Mouse (Mus musculus): ENCODE data around the gene Zfr. TPM values are rescaled to one million over a fixed set of nuclear protein-coding genes. Genes with fewer than 3 reads are reported as not detected.
"Not testable (repeated sequence)": the region's sequence is repeated elsewhere in the genome, so short reads cannot be mapped to it uniquely, and the experiment has no call there.

Gene Zfr
- total RNA-seq, 4 experiments from 2014 or later: 59.0 to 80.1 (median 65.6) TPM

- DNase-seq (ENCODE audit: low spot score in 2 of 2): no peak
Measured at GRCm38 (mm10) chr15:12104827-12105226, 12.8 kb upstream of the Zfr start.

GRCm38 (mm10) chr15:12106430-12106829, 11.2 kb upstream of the Zfr start:
- no peak for DNase-seq (ENCODE audit: low spot score in 2 of 2)

GRCm38 (mm10) chr15:12108200-12108599, 9.4 kb upstream of the Zfr start:
- DNase-seq (ENCODE audit: low spot score in 2 of 2): no peak

- DNase-seq (ENCODE audit: low spot score in 2 of 2): not testable (repeated sequence)
Measured at GRCm38 (mm10) chr15:12108922-12109321, 8.7 kb upstream of the Zfr start.

- no peak for DNase-seq (ENCODE audit: low spot score in 2 of 2)
Measured at GRCm38 (mm10) chr15:12111232-12111631, 6.4 kb upstream of the Zfr start.

GRCm38 (mm10) chr15:12113411-12113810, 4.2 kb upstream of the Zfr start:
- no peak for DNase-seq (ENCODE audit: low spot score in 2 of 2)

- no peak for DNase-seq (ENCODE audit: low spot score in 2 of 2)
Measured at GRCm38 (mm10) chr15:12114546-12114945, 3.1 kb upstream of the Zfr start.

- no peak for DNase-seq (ENCODE audit: low spot score in 2 of 2)
Measured at GRCm38 (mm10) chr15:12115722-12116230, 1.9 kb upstream of the Zfr start.

GRCm38 (mm10) chr15:12118093-12118431, 431 bp downstream of the Zfr start:
- DNase-seq (ENCODE audit: low spot score in 2 of 2): no peak

GRCm38 (mm10) chr15:12118432-12119128, 949 bp downstream of the Zfr start:
- DNase-seq (ENCODE audit: low spot score in 2 of 2): no peak

GRCm38 (mm10) chr15:12119129-12119466, 1.5 kb downstream of the Zfr start:
- no peak for DNase-seq (ENCODE audit: low spot score in 2 of 2)

GRCm38 (mm10) chr15:12124913-12125312, 7.3 kb downstream of the Zfr start:
- DNase-seq (ENCODE audit: low spot score in 2 of 2): no peak

- DNase-seq (ENCODE audit: low spot score in 2 of 2): not testable (repeated sequence)
Measured at GRCm38 (mm10) chr15:12130871-12131270, 13.2 kb downstream of the Zfr start.

- no peak for DNase-seq (ENCODE audit: low spot score in 2 of 2)
Measured at GRCm38 (mm10) chr15:12134546-12134945, 16.9 kb downstream of the Zfr start.

GRCm38 (mm10) chr15:12135368-12135767, 17.7 kb downstream of the Zfr start:
- peak; percentile 42 to 44 for DNase-seq (ENCODE audit: low spot score in 2 of 2)

GRCm38 (mm10) chr15:12136371-12136770, 18.7 kb downstream of the Zfr start:
- DNase-seq (ENCODE audit: low spot score in 2 of 2): peak; percentile 10 to 24

GRCm38 (mm10) chr15:12140985-12141729, 23.5 kb downstream of the Zfr start:
- DNase-seq (ENCODE audit: low spot score in 2 of 2): no peak

GRCm38 (mm10) chr15:12147423-12147822, 29.8 kb downstream of the Zfr start:
- no peak for DNase-seq (ENCODE audit: low spot score in 2 of 2)

- DNase-seq (ENCODE audit: low spot score in 2 of 2): no peak
Measured at GRCm38 (mm10) chr15:12149501-12149900, 31.9 kb downstream of the Zfr start.

- DNase-seq (ENCODE audit: low spot score in 2 of 2): no peak
Measured at GRCm38 (mm10) chr15:12153747-12154146, 36.1 kb downstream of the Zfr start.

- no peak for DNase-seq (ENCODE audit: low spot score in 2 of 2)
Measured at GRCm38 (mm10) chr15:12178126-12178525, 60.5 kb downstream of the Zfr start.

GRCm38 (mm10) chr15:12181181-12181805, 63.7 kb downstream of the Zfr start:
- not testable (repeated sequence) for DNase-seq (ENCODE audit: low spot score in 2 of 2)
